Comparison of ENCODE assay signal across 7 mouse cellular contexts in genomic region chr14:60737202-60737611, GRCm38 (mm10). TPM values are rescaled to one million over a fixed set of nuclear protein-coding genes. Genes with fewer than 3 reads are reported as not detected.
A peak's percentile ranks its signal among the peaks of the same experiment; 100 is the strongest.
DNase-seq lines count a peak whose midpoint lies in the region; ATAC-seq lines count a peak whose summit lies in the region.

No protein-coding gene starts in this region.

- no peak for ATAC-seq in midbrain, embryonic 15.5 days (replicated peaks)
- no peak for ATAC-seq in embryonic facial prominence, embryonic 14.5 days (ENCODE audit: low read depth)

- H3K9ac ChIP-seq in midbrain, embryonic 15.5 days = no peak overlapping the region
- no peak overlapping the region for H3K9ac ChIP-seq in embryonic facial prominence, embryonic 14.5 days (ENCODE audit: low read depth, low read length)

- H3K4me1 ChIP-seq in midbrain, embryonic 10.5 days = peaks cover 76% of the 10 kb centered on the region
- peaks cover 55% of the 10 kb centered on the region for H3K4me1 ChIP-seq in midbrain, embryonic 15.5 days
- H3K4me1 ChIP-seq in embryonic facial prominence, embryonic 14.5 days (ENCODE audit: control insufficient read depth, insufficient read depth, low read length) = peaks cover 49% of the 10 kb centered on the region
- H3K4me1 ChIP-seq in limb, embryonic 10.5 days = peaks cover 73% of the 10 kb centered on the region

- H3K4me2 ChIP-seq in midbrain, embryonic 15.5 days = no peak overlapping the region
- peak overlapping the region; percentile 39 for H3K4me2 ChIP-seq in embryonic facial prominence, embryonic 14.5 days (ENCODE audit: low read depth, low read length)

- peak overlapping the region; percentile 36; the same call in 1 of the 2 replicates for H3K4me3 ChIP-seq in midbrain, embryonic 10.5 days
- H3K4me3 ChIP-seq in midbrain, embryonic 15.5 days = no peak overlapping the region
- H3K4me3 ChIP-seq in embryonic facial prominence, embryonic 14.5 days (ENCODE audit: low read depth, low read length) = no peak overlapping the region
- H3K4me3 ChIP-seq in limb, embryonic 10.5 days = no peak overlapping the region

- no peaks in the 10 kb centered on the region for H3K27me3 ChIP-seq in midbrain, embryonic 10.5 days (ENCODE audit: low read depth, poor library complexity, severe bottlenecking)
- no peaks in the 10 kb centered on the region for H3K27me3 ChIP-seq in midbrain, embryonic 15.5 days (replicated peaks)
- no peaks in the 10 kb centered on the region for H3K27me3 ChIP-seq in embryonic facial prominence, embryonic 14.5 days (replicated peaks; ENCODE audit: control insufficient read depth, insufficient read depth, low read length)
- H3K27me3 ChIP-seq in limb, embryonic 10.5 days (ENCODE audit: low read depth, poor library complexity, severe bottlenecking) = no peaks in the 10 kb centered on the region
- no peaks in the 10 kb centered on the region for H3K27me3 ChIP-seq in splenic B cell, adult 2 months (ENCODE audit: control insufficient read depth, insufficient read depth, low read length, poor library complexity, severe bottlenecking)

- H3K27ac ChIP-seq in midbrain, embryonic 10.5 days (replicated peaks) = peak overlapping the region; percentile 86
- no peak overlapping the region for H3K27ac ChIP-seq in midbrain, embryonic 15.5 days
- peak overlapping the region; percentile 85 for H3K27ac ChIP-seq in embryonic facial prominence, embryonic 14.5 days (replicated peaks; ENCODE audit: low read depth, low read length)
- H3K27ac ChIP-seq in limb, embryonic 10.5 days = peak overlapping the region; percentile 87

- WGBS in midbrain, embryonic 10.5 days = 13% methylated on average over 7 of the region's 7 CpGs
- WGBS in midbrain, embryonic 15.5 days = 10% methylated on average over 7 of the region's 7 CpGs
- WGBS in embryonic facial prominence, embryonic 14.5 days = 30% methylated on average over 7 of the region's 7 CpGs
- 19% methylated on average over 7 of the region's 7 CpGs for WGBS in limb, embryonic 10.5 days

- peaks cover 35% of the 10 kb centered on the region for H3K36me3 ChIP-seq in midbrain, embryonic 10.5 days
- H3K36me3 ChIP-seq in midbrain, embryonic 15.5 days (replicated peaks) = no peaks in the 10 kb centered on the region
- H3K36me3 ChIP-seq in embryonic facial prominence, embryonic 14.5 days (ENCODE audit: control insufficient read depth, insufficient read depth, low read length) = no peaks in the 10 kb centered on the region
- no peaks in the 10 kb centered on the region for H3K36me3 ChIP-seq in limb, embryonic 10.5 days
- no peaks in the 10 kb centered on the region; the same call in 1 of the 2 replicates for H3K36me3 ChIP-seq in splenic B cell, adult 2 months (ENCODE audit: control insufficient read depth, insufficient read depth, low read length, poor library complexity, severe bottlenecking)

- H3K9me3 ChIP-seq in midbrain, embryonic 10.5 days (replicated peaks) = no peaks in the 10 kb centered on the region
- no peaks in the 10 kb centered on the region for H3K9me3 ChIP-seq in midbrain, embryonic 15.5 days
- no peaks in the 10 kb centered on the region for H3K9me3 ChIP-seq in embryonic facial prominence, embryonic 14.5 days (ENCODE audit: control insufficient read depth, low read length)
- H3K9me3 ChIP-seq in limb, embryonic 10.5 days (replicated peaks) = no peaks in the 10 kb centered on the region

- no peak for DNase-seq in midbrain, embryonic 10.5 days (ENCODE audit: low spot score)
- DNase-seq in embryonic facial prominence, embryonic 14.5 days (ENCODE audit: low spot score) = no peak
- DNase-seq in limb, embryonic 10.5 days (ENCODE audit: low spot score) = no peak
- DNase-seq in splenic B cell, adult 2 months (ENCODE audit: low read depth, low spot score) = peak; percentile 77
- no peak for DNase-seq in c-Kit-positive CD71-positive TER-119-positive erythroid progenitor cells, embryonic 14.5 days (ENCODE audit: low spot score)
- no peak for DNase-seq in adrenal gland, adult 18-20 months (ENCODE audit: low spot score in 2 of 2)

RNA-seq across cellular contexts. Expression of gene C1qtnf9, which starts 30.7 kb away (rescaled TPM):
- 0.06 and 0.09 TPM in 2 replicates for polyA plus RNA-seq in midbrain, embryonic 10.5 days (2016; fragmentation: Nextera tagmentation; extraction: Ambion mirVana)
- 0.14 and 0.19 TPM in 2 replicates for polyA plus RNA-seq in midbrain, embryonic 15.5 days (2015; fragmentation: Nextera tagmentation; extraction: Ambion mirVana)
- polyA plus RNA-seq in embryonic facial prominence, embryonic 14.5 days (2014; fragmentation: Nextera tagmentation; extraction: Ambion mirVana) = 0.97 and 1.3 TPM in 2 replicates
- polyA plus RNA-seq in limb, embryonic 10.5 days (2016; fragmentation: Nextera tagmentation; extraction: Ambion mirVana) = 0.10 and 0.26 TPM in 2 replicates
- 1 to 10 TPM; 2.4 to 6.8 TPM for total RNA-seq in adrenal gland, adult 18-20 months (2021)

RNA-seq across cellular contexts. Expression of gene Mipep, which starts 47.2 kb away (rescaled TPM):
- 21.9 and 25.4 TPM in 2 replicates for polyA plus RNA-seq in midbrain, embryonic 10.5 days (2016; fragmentation: Nextera tagmentation; extraction: Ambion mirVana)
- 19.5 and 20.5 TPM in 2 replicates for polyA plus RNA-seq in midbrain, embryonic 15.5 days (2015; fragmentation: Nextera tagmentation; extraction: Ambion mirVana)
- polyA plus RNA-seq in embryonic facial prominence, embryonic 14.5 days (2014; fragmentation: Nextera tagmentation; extraction: Ambion mirVana) = 22.6 and 23.5 TPM in 2 replicates
- polyA plus RNA-seq in limb, embryonic 10.5 days (2016; fragmentation: Nextera tagmentation; extraction: Ambion mirVana) = 24.0 and 25.1 TPM in 2 replicates
- total RNA-seq in adrenal gland, adult 18-20 months (2021) = 10 to 100 TPM; 39.0 to 50.0 TPM
